Mouse (Mus musculus): ENCODE measurements around the gene Olfr113. TPM values are rescaled to one million over a fixed set of nuclear protein-coding genes. Genes with fewer than 3 reads are reported as not detected.

Olfr113 gene
- not detected for polyA plus RNA-seq (2014; fragmentation: Illumina TruSeq; extraction: RNeasy Lipid Tissue Mini Kit (QIAGEN cat#74804); ENCODE audit: low read depth, low replicate concordance)

GRCm38 (mm10) chr17:37577563-37577962, at the start of gene Olfr113:
Gene Olfr113 (minus strand): TSS chr17:37577663.

GRCm38 (mm10) chr17:37627009-37627408, 49.5 kb upstream of the Olfr113 start, which contains the start of the genes Olfr115 and Olfr116:
Gene Olfr115 (minus strand): TSS chr17:37627109.
Gene Olfr116 (minus strand): TSS chr17:37627199.

GRCm38 (mm10) chr17:37592643-37593042, 15.2 kb upstream of the Olfr113 start, which contains the start of gene Olfr114:
Gene Olfr114 (minus strand): TSS chr17:37592743.

GRCm38 (mm10) chr17:37569351-37569750, 8.1 kb downstream of the Olfr113 start, which contains the start of gene Olfr112:
Gene Olfr112 (minus strand): TSS chr17:37569451.

Other genes with a start within 250 kb of the Olfr113 start
- not detected for gene Olfr103, start 238.0 kb downstream of the Olfr113 start, polyA plus RNA-seq (2014; fragmentation: Illumina TruSeq; extraction: RNeasy Lipid Tissue Mini Kit (QIAGEN cat#74804); ENCODE audit: low read depth, low replicate concordance)
- not detected for gene Olfr104-ps, start 218.1 kb downstream of the Olfr113 start, polyA plus RNA-seq (2014; fragmentation: Illumina TruSeq; extraction: RNeasy Lipid Tissue Mini Kit (QIAGEN cat#74804); ENCODE audit: low read depth, low replicate concordance)
- not detected for gene Olfr105-ps, start 198.6 kb downstream of the Olfr113 start, polyA plus RNA-seq (2014; fragmentation: Illumina TruSeq; extraction: RNeasy Lipid Tissue Mini Kit (QIAGEN cat#74804); ENCODE audit: low read depth, low replicate concordance)
- not detected for gene Olfr106-ps, start 187.3 kb downstream of the Olfr113 start, polyA plus RNA-seq (2014; fragmentation: Illumina TruSeq; extraction: RNeasy Lipid Tissue Mini Kit (QIAGEN cat#74804); ENCODE audit: low read depth, low replicate concordance)
- gene Olfr107, start 178.4 kb downstream of the Olfr113 start, polyA plus RNA-seq (2014; fragmentation: Illumina TruSeq; extraction: RNeasy Lipid Tissue Mini Kit (QIAGEN cat#74804); ENCODE audit: low read depth, low replicate concordance): not detected
- not detected for gene Olfr108, start 132.2 kb downstream of the Olfr113 start, polyA plus RNA-seq (2014; fragmentation: Illumina TruSeq; extraction: RNeasy Lipid Tissue Mini Kit (QIAGEN cat#74804); ENCODE audit: low read depth, low replicate concordance)
- not detected for gene Olfr109, start 118.7 kb downstream of the Olfr113 start, polyA plus RNA-seq (2014; fragmentation: Illumina TruSeq; extraction: RNeasy Lipid Tissue Mini Kit (QIAGEN cat#74804); ENCODE audit: low read depth, low replicate concordance)
- gene H2-M2, start 94.1 kb downstream of the Olfr113 start, polyA plus RNA-seq (2014; fragmentation: Illumina TruSeq; extraction: RNeasy Lipid Tissue Mini Kit (QIAGEN cat#74804); ENCODE audit: low read depth, low replicate concordance): not detected
- not detected for gene Olfr110, start 85.2 kb downstream of the Olfr113 start, polyA plus RNA-seq (2014; fragmentation: Illumina TruSeq; extraction: RNeasy Lipid Tissue Mini Kit (QIAGEN cat#74804); ENCODE audit: low read depth, low replicate concordance)
- gene Olfr111, start 69.6 kb downstream of the Olfr113 start, polyA plus RNA-seq (2014; fragmentation: Illumina TruSeq; extraction: RNeasy Lipid Tissue Mini Kit (QIAGEN cat#74804); ENCODE audit: low read depth, low replicate concordance): not detected
- gene Olfr112, start 8.2 kb downstream of the Olfr113 start, polyA plus RNA-seq (2014; fragmentation: Illumina TruSeq; extraction: RNeasy Lipid Tissue Mini Kit (QIAGEN cat#74804); ENCODE audit: low read depth, low replicate concordance): not detected
- gene Olfr114, start 15.1 kb upstream of the Olfr113 start, polyA plus RNA-seq (2014; fragmentation: Illumina TruSeq; extraction: RNeasy Lipid Tissue Mini Kit (QIAGEN cat#74804); ENCODE audit: low read depth, low replicate concordance): not detected
- gene Olfr115, start 49.4 kb upstream of the Olfr113 start, polyA plus RNA-seq (2014; fragmentation: Illumina TruSeq; extraction: RNeasy Lipid Tissue Mini Kit (QIAGEN cat#74804); ENCODE audit: low read depth, low replicate concordance): not detected
- not detected for gene Olfr116, start 49.5 kb upstream of the Olfr113 start, polyA plus RNA-seq (2014; fragmentation: Illumina TruSeq; extraction: RNeasy Lipid Tissue Mini Kit (QIAGEN cat#74804); ENCODE audit: low read depth, low replicate concordance)
- gene Olfr117, start 86.1 kb upstream of the Olfr113 start, polyA plus RNA-seq (2014; fragmentation: Illumina TruSeq; extraction: RNeasy Lipid Tissue Mini Kit (QIAGEN cat#74804); ENCODE audit: low read depth, low replicate concordance): not detected
- not detected for gene Olfr118, start 89.3 kb upstream of the Olfr113 start, polyA plus RNA-seq (2014; fragmentation: Illumina TruSeq; extraction: RNeasy Lipid Tissue Mini Kit (QIAGEN cat#74804); ENCODE audit: low read depth, low replicate concordance)
- gene Olfr119, start 118.9 kb upstream of the Olfr113 start, polyA plus RNA-seq (2014; fragmentation: Illumina TruSeq; extraction: RNeasy Lipid Tissue Mini Kit (QIAGEN cat#74804); ENCODE audit: low read depth, low replicate concordance): not detected
- gene Olfr120, start 144.1 kb upstream of the Olfr113 start, polyA plus RNA-seq (2014; fragmentation: Illumina TruSeq; extraction: RNeasy Lipid Tissue Mini Kit (QIAGEN cat#74804); ENCODE audit: low read depth, low replicate concordance): not detected
- not detected for gene Olfr121, start 171.2 kb upstream of the Olfr113 start, polyA plus RNA-seq (2014; fragmentation: Illumina TruSeq; extraction: RNeasy Lipid Tissue Mini Kit (QIAGEN cat#74804); ENCODE audit: low read depth, low replicate concordance)
- gene Olfr122, start 190.9 kb upstream of the Olfr113 start, polyA plus RNA-seq (2014; fragmentation: Illumina TruSeq; extraction: RNeasy Lipid Tissue Mini Kit (QIAGEN cat#74804); ENCODE audit: low read depth, low replicate concordance): not detected
- not detected for gene Olfr123, start 215.9 kb upstream of the Olfr113 start, polyA plus RNA-seq (2014; fragmentation: Illumina TruSeq; extraction: RNeasy Lipid Tissue Mini Kit (QIAGEN cat#74804); ENCODE audit: low read depth, low replicate concordance)
- gene Olfr124, start 222.2 kb upstream of the Olfr113 start, polyA plus RNA-seq (2014; fragmentation: Illumina TruSeq; extraction: RNeasy Lipid Tissue Mini Kit (QIAGEN cat#74804); ENCODE audit: low read depth, low replicate concordance): not detected

Data from kidney, adult 10 weeks (tissue).